Mouse (Mus musculus) layer of hippocampus, adult 9-11 months (tissue): ENCODE data around the gene Twsg1.
A peak's percentile ranks its signal among the peaks of the same experiment; 100 is the strongest.
"Not testable (repeated sequence)": the region's sequence is repeated elsewhere in the genome, so short reads cannot be mapped to it uniquely, and the experiment has no call there.

ENCODE experiments used
- DNase-seq: peaks from one replicate; pipeline ENCODE4 v3.0.0; 2022

Twsg1 gene

DNA sequence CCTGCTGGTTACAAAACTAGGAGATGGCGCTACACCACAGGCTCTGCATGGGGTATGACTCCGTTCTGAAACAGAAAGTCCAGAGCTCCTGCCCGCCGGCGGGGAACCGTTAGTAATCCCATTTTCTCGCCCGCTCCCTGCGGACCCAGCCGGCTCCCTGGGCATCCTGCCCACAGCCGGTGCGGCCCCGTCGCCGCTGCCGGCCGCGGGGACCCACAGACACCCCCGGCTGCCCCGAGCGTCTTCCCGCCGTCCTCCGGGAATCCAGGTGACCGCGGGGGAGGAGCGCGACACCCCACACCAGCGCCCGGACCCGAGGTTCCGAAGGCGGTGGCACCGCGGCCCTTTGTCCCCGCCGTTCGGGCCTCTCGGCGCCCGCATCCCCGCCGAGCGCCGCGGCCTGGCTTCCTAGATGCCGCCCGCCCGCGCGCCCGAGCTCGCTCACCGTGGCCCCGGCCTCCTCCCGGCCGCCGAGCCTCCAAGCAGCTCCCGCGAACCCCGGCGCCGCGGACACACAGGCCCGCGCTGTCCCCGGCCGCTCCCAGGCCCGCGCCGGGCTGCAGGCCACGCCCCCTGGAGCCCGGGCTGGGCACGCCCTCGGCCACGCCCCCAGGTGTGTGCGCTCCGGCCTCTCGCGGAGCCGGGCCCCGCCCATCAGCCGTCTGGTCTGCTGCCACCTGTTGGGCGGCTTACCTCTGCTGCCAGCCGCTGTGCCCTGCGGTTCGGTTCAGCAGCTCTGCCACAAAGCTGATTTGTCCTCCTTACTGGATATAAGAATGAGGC is at the start of gene Twsg1:
Twsg1 (minus strand) TSS at position 605 of the 783 bp plus-strand sequence.
- DNase-seq: peak; percentile 87

DNA sequence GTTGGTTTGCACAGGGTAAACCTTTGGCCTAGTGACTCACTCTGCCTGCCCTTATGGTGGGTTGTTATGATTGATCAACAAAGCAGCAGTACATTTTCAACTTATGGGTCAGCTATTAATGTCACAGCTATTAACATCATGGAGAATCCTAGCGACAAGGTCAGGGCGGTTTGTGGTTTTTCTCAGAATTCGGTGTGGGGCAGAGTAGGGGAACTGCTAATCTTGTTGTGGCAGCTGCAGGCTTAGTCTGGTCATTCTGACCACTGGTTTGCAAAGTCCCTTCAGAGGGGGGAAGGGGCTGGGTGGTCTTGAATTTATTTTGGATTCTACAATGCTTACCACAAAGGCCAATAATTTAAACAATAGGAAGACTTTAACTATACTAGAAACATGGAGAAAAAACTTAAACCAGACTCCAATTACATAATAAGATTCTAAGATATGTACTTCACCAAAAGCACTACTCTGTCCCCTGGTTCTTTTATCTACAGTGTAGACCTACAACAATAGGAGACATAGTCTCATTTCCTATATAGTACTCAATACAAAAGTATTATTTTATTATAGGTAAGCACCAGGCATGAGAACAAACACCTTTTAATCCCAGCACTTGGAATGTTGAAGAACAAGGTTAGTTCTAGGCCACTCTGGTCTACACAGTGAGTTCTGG is 37.3 kb upstream of the Twsg1 start:
- DNase-seq: no peak

DNA sequence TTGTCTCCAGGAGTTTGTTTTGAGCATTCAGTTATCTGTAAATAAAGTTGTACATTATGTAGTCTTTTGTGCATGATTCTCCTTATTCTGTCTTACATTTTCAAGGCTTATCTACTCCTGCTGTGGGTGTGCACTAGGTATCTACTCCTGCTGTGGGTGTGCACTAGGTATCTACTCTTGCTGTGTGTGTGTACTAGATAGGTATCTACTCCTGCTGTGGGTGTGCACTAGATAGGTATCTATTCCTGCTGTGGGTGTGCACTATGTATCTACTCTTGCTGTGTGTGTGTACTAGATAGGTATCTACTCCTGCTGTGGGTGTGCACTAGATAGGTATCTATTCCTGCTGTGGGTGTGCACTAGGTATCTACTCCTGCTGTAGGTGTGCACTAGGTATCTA is 25.7 kb upstream of the Twsg1 start:
- DNase-seq: not testable (repeated sequence)

DNA sequence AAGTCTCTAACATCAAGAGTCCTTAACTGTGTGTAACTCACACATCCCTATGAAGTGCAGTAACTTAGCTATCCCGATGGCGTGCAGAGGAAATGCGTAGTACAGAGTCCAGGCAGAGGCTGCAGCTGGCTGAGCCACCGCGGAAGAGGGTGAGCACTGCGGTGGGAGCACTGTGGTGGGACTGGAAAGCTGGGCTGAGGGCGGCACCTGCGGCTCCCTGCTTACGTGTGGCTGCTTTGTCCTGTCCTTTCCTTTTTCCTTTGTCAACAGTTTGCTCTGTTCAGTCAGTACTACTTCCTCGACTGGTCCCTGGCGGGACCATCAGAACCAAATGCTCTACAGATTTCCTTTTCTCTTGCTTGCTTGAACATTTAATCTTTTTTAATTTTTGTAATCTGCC is 16.7 kb upstream of the Twsg1 start:
- no peak for DNase-seq

DNA sequence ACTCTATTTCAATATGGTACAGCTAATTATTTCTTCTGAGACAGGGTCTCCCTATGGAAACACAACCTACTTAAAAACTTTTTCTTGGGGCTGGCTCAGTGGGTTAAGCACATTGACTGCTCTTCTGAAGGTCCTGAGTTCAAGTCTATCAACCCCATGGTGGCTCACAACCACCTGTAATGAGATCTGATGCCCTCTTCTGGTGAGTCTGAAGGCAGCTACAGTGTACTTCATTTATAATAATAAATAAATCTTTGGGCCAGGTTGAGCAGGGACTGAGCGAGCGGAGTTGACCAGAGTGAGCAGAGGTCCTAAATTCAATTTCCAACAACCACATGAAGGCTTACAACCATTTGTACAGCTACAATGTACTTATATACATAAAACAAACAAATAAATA is 11.2 kb upstream of the Twsg1 start:
- no peak for DNase-seq

DNA sequence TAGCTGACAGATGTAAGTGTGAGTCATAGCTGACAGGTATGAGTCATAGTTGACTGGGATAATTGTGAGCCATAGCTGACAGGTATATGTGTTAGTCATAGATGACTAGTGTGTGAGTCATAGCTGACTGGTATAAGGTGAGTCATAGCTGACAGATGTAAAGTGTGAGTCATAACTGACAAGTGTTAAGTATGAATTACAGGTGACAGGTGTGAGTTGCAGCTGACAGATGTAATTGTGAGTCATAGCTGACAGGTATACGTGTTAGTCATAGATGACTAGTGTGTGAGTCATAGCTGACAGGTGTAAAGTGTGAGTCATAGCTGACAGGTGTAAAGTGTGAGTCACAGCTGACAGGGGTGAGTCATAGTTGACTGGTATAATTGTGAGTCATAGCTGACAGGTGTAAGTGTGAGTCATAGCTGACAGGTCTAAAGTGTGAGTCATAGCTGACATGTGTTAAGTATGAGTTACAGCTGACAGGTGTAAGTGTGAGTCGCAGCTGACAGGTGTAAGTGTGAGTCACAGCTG is 10.6 kb upstream of the Twsg1 start:
- DNase-seq: no peak

DNA sequence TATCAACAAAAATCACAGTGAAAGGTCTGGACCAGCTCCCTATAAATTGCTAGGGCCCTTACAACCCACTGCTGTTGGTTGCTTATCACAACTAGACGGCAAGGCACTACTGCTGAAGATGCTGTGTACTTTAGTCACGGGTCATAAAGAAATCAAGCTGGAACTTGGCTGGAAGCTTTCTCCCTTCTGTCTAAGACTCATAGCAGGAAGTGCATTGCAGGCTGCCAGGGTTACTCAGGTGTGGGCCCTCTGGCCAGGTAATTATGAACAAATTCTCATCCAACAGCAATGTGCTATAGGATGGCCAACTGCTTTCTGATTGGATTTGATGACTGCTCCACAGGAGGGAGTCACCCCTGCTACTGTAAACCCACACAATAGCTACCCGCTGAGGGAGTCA is 8.0 kb upstream of the Twsg1 start:
- no peak for DNase-seq

DNA sequence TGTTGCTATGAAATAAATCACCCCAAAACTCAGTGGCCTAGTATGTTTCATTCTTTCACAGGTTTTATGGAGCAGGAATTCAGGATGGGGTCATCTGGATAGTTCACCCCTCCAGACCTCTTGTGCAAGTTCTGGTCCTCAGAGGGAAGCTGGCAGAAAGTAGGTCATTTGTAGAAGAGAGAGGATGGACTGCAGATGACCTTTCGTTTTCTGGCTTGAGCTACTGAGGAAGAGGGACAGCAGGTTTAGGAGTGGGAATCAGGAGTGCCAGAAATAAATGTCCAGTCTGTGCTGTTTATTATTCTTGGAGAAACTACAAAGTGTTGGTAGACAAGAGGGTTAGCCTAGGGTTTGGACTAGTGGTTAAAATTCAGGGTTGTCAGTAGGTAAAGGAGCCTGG is 7.3 kb upstream of the Twsg1 start:
- no peak for DNase-seq

DNA sequence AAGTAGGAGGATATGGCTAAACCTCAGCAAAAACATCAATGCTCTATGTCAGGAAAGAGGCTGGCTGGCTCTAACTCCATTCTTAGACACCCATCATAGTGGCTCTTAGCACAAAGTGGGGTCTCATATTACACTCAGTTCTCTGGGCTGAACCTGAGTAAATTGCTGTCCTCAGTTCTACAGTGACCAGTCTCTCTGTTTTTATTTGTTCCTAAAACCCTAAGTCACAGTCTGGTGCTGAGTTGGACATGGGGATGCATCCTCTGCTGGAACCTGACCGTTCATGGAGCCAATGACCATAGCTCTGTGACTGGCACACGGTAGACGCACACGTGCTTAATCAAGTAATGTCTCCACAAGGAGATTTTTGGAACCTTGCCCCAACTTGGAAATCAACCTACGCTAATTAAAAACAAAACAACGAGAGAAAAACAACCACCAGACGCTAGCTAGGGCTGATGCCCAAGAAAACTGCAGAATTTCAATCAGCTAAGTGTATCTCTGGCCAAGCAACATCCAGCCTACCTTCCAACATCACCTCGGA is 6.8 kb upstream of the Twsg1 start:
- DNase-seq: no peak

DNA sequence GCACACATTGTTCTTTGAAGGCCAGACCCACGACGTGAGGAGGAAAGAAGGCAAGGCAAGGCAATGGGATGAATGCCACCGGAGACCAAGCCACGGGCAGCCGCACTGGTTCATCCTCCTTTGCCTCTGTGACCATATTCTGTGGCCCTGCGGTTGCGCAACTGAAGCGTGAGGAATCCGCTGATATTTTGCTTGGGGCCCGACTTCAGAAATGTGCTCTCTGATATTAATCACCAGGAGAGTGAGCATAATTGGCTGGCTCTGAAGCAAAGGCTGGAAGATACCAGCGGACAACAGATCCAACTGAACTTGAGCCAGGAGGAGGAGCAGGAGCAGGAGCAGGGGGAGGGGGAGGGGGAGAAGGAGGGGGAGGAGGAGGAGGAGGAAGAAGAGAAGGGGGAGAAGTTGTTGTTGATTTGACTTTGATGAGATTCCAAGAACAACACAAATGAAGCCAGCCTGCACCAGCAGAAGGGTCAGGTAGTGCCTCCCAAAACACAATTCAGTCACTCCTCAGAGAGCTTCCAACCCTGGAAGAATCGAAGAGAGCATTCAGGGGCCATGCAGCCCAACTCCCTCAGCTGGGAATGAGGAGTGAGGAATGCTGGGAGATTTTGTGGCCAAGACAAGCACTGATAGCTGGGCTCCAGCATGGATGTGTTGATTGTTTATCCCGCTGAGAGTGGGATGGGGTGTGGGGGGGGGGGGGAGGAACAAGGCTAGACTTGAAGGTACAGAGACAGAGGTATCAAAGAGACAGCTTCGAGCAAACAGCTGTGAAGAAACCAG is 6.2 kb upstream of the Twsg1 start:
- DNase-seq: no peak

DNA sequence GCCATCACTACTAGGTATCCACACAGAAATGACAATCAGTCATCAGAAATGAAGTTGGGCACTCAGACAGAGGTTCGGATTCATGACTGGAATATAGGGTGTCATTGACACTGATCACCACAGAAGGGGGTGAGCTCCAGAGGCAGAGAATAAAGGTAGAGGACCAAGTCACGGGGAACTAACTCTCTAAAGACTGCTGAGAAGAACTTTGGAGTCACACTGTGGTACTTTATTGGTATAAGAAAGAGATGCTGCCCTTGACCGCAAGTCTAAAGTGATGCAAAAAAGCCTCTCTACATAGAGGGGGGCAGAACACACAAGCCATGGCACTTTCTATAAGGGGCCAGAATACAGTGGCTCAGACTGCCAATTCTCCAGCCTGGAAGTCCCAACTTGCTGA is 5.1 kb upstream of the Twsg1 start:
- DNase-seq: no peak

DNA sequence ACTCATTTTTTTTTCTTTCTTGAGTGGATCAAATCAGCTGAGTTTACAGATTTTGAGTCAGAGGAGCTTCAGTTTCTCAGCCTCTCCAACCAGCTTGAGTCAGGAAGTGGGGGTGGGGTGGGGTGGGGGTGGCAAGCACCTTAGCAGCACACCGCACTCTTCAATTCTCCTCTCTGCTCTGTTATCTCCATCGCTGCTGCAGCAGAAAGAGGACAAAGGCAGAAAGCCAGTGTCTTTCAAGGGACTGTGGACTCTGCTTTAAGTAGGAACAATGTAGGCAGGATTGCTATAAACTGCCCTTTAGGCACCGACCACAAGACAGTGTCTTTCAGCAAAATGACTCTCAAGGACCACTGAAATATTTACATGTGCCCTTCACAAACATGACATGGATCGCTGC is 2.9 kb upstream of the Twsg1 start:
- DNase-seq: no peak

DNA sequence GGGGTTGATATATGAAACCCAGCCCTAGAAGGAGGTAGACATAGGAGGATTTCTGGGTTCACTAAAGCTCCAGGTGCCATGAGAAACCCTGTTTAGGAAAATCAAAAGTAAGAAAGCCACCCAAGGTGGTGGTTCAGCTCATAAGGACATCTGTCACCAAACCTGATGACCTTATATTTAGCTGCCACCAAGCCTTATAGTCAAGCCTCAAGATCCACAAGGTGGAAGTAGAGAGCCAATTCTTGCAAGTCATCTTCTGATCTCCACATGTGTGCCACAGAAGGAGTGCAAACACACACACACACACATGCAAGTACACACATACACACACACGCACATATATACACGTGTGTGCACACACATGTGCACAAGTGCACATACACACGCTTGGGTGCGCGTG is 1.1 kb upstream of the Twsg1 start:
- no peak for DNase-seq

DNA sequence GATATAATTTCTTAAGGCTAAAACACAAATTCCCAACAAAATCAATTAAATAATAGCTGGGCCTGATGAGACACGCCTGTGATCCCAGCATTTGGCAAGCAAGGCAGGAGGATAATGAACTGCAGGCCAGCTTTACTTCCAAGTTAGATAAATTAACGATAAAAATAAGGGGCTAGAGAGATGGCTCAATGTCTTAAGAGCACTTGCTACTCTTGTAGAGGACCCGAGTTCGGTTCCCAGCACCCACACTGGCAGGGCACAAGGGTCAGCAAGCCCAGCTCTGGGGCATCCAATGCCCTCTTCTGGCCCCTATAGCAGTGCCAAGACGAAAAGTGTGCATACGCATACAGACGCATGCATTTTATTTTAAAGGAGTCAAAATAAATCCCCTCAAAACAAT is 843 bp downstream of the Twsg1 start:
- no peak for DNase-seq

DNA sequence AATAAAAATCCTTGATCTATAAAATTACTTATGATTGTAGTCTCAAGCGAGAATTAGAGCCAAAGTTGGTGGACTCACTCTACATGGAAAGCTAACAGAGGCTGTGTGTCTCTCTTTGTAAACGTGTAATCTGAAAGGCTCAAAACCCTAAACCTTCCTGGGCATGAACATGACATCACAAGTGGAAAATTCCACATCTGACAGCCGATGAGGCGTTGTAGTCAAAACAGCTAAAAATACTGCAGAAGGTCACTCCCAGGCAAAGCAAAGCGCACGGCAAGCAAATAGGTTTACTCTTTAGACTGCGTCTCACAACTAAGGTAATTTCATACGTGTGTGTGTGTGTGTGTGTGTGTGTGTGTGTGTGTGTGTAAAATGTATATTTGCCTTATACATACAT is 3.7 kb downstream of the Twsg1 start:
- DNase-seq: no peak

DNA sequence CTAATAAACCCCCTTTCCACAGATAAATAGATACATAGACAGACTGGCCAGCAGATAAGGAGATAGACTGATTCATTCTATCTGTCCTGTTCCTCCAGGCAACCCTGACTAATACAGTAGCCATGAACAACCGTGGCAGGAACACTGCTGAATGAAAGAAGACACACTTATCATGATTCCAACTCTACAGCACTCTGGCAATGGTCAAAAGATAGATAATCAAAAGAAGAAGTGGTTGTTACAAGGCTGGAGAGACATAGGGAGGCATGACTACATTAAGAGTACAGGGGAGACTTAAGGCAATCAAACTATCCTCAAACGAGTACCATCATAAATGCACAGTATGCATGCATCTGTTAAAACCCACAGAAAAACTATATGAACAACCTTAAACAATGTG is 5.6 kb downstream of the Twsg1 start:
- no peak for DNase-seq

DNA sequence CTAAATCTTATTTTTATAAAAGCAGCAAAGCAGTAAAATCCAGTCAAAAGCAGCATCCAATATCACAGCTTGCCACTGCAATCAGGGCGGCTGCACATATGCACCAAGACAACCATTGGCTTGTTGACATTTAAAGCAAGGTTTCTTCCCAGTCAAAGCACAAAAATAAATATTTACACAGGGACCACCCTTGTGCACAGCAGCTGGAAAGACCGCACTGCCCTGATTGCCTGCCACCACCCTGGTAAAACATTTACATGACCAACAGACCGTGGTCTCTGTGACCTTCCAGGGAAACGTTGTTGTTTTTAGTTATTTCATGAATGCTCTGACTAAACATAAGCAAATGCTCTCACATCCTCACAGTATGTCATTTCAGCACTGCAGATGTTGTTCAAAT is 8.6 kb downstream of the Twsg1 start:
- DNase-seq: no peak

DNA sequence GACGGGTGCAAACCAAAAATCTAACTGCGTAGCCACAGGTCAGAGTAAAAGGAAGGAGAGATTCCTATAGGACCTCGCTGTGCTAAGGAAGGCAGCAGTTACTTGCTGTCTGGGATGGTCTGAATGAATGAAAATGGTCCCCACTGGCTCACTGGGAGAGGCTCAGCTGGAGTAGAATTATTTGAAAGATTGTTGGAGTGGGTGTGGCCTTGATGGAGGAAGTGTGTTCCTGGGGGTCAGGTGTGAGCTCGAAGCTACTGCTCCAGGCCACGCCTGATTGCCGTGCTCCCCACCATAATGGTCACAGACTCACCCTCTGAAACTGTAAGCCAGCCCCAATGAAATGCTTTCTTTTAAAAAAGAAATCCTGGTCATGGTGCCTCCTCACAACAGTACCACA is 9.8 kb downstream of the Twsg1 start:
- DNase-seq: no peak

DNA sequence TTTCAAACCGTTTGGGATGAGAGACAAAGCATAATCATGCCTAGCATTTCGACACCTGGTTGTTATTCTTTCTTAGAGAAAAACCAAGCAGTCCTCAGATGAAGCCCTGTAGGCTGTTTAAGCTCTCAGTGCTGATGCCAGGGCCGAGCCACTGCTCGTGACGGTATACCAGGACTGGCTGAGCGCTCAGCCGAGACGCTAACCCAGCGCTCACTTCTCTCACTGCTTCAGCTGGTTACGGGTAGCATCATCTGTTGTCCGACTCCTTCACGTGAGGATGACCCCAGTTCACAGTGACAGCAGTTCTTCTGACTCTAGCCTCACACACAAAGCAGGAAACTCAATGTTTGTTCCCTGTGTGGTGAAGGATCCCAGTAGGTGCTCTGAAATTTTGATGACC is 10.8 kb downstream of the Twsg1 start:
- DNase-seq: no peak

DNA sequence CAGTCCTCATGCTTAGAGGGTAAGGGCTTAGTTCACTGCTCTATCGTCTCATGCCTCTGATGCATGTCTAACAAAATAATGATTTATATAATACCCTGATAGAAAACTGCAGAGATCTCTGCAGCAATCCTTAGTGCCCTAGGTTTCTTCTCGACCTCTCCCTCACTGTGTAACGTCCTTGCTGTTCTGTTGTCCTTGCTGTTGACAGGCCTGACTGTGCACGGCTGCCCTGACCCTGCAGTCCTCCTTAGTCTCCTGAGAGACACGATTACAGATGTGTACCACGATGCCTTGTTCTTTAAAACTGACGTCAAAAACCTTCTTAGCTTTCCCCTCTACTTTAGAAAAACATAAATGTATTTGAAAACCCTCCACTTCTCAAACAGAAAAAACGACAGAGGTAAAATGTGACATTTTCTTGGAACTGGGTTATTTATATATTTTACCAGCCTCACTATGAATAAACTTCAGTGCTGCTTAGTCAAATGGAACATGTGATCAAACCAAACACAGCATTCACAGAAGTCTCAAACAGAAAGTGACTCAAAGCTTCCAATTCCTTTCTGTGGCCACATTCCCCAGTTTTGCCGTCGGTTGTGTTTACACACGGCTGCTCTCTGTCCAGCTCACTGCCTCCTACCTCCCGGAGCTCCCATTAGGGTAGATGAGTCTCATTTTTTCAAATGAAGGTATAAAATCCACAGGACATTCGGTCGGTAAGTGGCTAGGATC is 11.4 kb downstream of the Twsg1 start:
- no peak for DNase-seq

DNA sequence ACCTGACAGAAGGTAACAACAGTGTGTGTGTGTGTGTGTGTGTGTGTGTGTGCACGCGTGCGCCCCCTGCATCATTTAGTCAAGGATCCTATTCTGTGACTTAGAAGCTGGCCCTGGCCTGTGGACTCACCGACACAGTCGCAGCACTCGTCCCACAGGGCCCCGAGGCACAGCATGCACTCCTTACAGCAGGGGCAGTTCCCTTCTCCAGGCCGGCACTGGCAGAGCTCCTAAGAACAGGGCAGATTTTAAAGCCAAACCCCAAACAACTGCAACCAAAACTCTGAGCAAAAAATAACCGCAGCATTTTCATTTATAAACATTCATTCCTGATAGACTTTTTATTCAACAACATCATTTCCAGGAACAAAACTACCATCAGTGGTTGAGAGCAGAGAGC is 13.4 kb downstream of the Twsg1 start:
- DNase-seq: no peak

DNA sequence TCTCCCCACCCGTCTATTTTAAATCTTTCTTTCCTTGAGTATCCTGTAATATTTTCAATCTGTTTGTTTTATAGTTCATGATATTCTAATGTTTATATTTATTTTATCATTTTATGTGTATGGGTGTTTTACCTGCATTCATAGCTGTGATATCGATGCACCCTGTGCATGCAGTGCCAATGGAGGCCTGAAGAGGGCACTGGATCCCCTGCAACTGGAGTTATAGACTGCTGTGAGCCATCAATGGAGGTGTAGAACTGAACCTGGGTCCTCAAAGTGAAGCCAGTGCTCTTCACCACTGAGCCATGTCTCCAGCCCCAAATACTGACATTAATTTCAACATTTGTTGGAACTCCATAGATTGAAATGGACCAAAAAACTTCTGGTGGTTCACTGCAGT is 17.3 kb downstream of the Twsg1 start:
- no peak for DNase-seq

DNA sequence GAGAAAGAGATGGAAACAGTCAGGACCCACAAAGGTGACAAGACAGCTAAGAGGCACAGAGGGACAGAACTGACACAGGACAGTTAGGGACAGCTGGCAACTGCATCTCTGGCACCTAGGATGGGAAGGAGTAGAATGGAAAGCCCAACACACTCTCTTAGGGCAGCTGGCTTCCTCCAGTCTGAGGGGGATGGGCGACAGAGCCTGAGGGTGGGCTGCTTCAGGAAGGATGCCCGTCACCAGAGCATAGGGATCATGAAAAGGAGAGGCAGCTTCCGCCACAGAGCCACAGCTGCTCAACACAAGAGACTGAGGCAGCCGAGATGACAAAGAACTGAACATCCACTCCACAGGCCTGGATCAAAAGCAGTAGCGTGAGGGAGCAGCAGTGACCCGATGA is 19.5 kb downstream of the Twsg1 start:
- DNase-seq: no peak
